Mouse (Mus musculus): ENCODE measurements at regions not wholly inside any gene's neighbourhood (a gene's known extent, or its start where the extent isn't known, plus 50 kb on each side); places are given as distances from the start of the nearest gene placed in this dataset.

GRCm38 (mm10) chr2:21970774-21971406 is 256.4 kb upstream of the Myo3a start:
- WGBS = 54% methylated on average over 1 of the region's 1 CpGs
- Histone ChIP-seq H3K4me3 (ENCODE audit: low read depth, low read length) (no peak overlapping the region), H3K9ac (ENCODE audit: low read length) (no peak overlapping the region), H3K4me1 (replicated peaks; ENCODE audit: control insufficient read depth, insufficient read depth) (no peaks in the 10 kb centered on the region), H3K27ac (replicated peaks) (no peak overlapping the region), H3K4me2 (replicated peaks; ENCODE audit: low read depth) (no peak overlapping the region), H3K9me3 (ENCODE audit: control insufficient read depth, low read length) (no peaks in the 10 kb centered on the region), H3K27me3 (ENCODE audit: control insufficient read depth, insufficient read depth, low read length) (no peaks in the 10 kb centered on the region), H3K36me3 (ENCODE audit: control insufficient read depth, insufficient read depth, low read length) (no peaks in the 10 kb centered on the region)
- DNase-seq (ENCODE audit: low spot score) (no peak), ATAC-seq (ENCODE audit: low FRiP score, low TSS enrichment) (no peak)
- TF ChIP-seq CTCF (IDR thresholded peaks at IDR 0.05; ENCODE audit: low read depth) (no peak), EP300 (optimal IDR thresholded peaks at IDR 0.05) (no peak)

GRCm38 (mm10) chr2:21974599-21974998 is 252.7 kb upstream of the Myo3a start:
- no peaks in the 10 kb centered on the region for H3K36me3 ChIP-seq (ENCODE audit: control insufficient read depth, insufficient read depth, low read length)
- H3K27ac ChIP-seq (replicated peaks) = no peak overlapping the region
- no peaks in the 10 kb centered on the region for H3K9me3 ChIP-seq (ENCODE audit: control insufficient read depth, low read length)
- no peaks in the 10 kb centered on the region for H3K4me1 ChIP-seq (replicated peaks; ENCODE audit: control insufficient read depth, insufficient read depth)
- DNase-seq (ENCODE audit: low spot score) (no peak), ATAC-seq (ENCODE audit: low FRiP score, low TSS enrichment) (no peak)
- H3K27me3 ChIP-seq (ENCODE audit: control insufficient read depth, insufficient read depth, low read length) = no peaks in the 10 kb centered on the region
- no peak overlapping the region for H3K4me3 ChIP-seq (ENCODE audit: low read depth, low read length)
- WGBS = 72% methylated on average over 3 of the region's 3 CpGs
- TF ChIP-seq CTCF (IDR thresholded peaks at IDR 0.05; ENCODE audit: low read depth) = no peak
- TF ChIP-seq EP300 (optimal IDR thresholded peaks at IDR 0.05) = no peak
- H3K4me2 ChIP-seq (replicated peaks; ENCODE audit: low read depth) = no peak overlapping the region
- no peak overlapping the region for H3K9ac ChIP-seq (ENCODE audit: low read length)

GRCm38 (mm10) chr2:21975547-21975946 is 251.8 kb upstream of the Myo3a start:
- 17% methylated on average over 1 of the region's 1 CpGs for WGBS
- no peak overlapping the region for H3K9ac ChIP-seq (ENCODE audit: low read length)
- no peak for DNase-seq (ENCODE audit: low spot score)

GRCm38 (mm10) chr2:21976337-21976736 is 251.0 kb upstream of the Myo3a start:
- Histone ChIP-seq H3K27ac (replicated peaks) (no peak overlapping the region), H3K27me3 (ENCODE audit: control insufficient read depth, insufficient read depth, low read length) (no peaks in the 10 kb centered on the region), H3K4me1 (replicated peaks; ENCODE audit: control insufficient read depth, insufficient read depth) (no peaks in the 10 kb centered on the region), H3K9me3 (ENCODE audit: control insufficient read depth, low read length) (no peaks in the 10 kb centered on the region), H3K36me3 (ENCODE audit: control insufficient read depth, insufficient read depth, low read length) (no peaks in the 10 kb centered on the region), H3K9ac (ENCODE audit: low read length) (no peak overlapping the region), H3K4me2 (replicated peaks; ENCODE audit: low read depth) (no peak overlapping the region), H3K4me3 (ENCODE audit: low read depth, low read length) (no peak overlapping the region)
- TF ChIP-seq EP300 (optimal IDR thresholded peaks at IDR 0.05) (no peak), CTCF (IDR thresholded peaks at IDR 0.05; ENCODE audit: low read depth) (no peak)
- DNase-seq (ENCODE audit: low spot score) (no peak), ATAC-seq (ENCODE audit: low FRiP score, low TSS enrichment) (no peak)

More at GRCm38 (mm10) chr2:21975547-21975946, 251.8 kb upstream of the Myo3a start:
- ATAC-seq (ENCODE audit: low FRiP score, low TSS enrichment) = no peak
- Histone ChIP-seq H3K27me3 (ENCODE audit: control insufficient read depth, insufficient read depth, low read length) (no peaks in the 10 kb centered on the region), H3K36me3 (ENCODE audit: control insufficient read depth, insufficient read depth, low read length) (no peaks in the 10 kb centered on the region), H3K9me3 (ENCODE audit: control insufficient read depth, low read length) (no peaks in the 10 kb centered on the region), H3K4me2 (replicated peaks; ENCODE audit: low read depth) (no peak overlapping the region), H3K27ac (replicated peaks) (no peak overlapping the region), H3K4me1 (replicated peaks; ENCODE audit: control insufficient read depth, insufficient read depth) (no peaks in the 10 kb centered on the region), H3K4me3 (ENCODE audit: low read depth, low read length) (no peak overlapping the region)
- TF ChIP-seq CTCF (IDR thresholded peaks at IDR 0.05; ENCODE audit: low read depth) (no peak), EP300 (optimal IDR thresholded peaks at IDR 0.05) (no peak)

- no peak overlapping the region for H3K27ac ChIP-seq (replicated peaks)
- H3K9me3 ChIP-seq (ENCODE audit: control insufficient read depth, low read length) = no peaks in the 10 kb centered on the region
- TF ChIP-seq CTCF (IDR thresholded peaks at IDR 0.05; ENCODE audit: low read depth) = no peak
- TF ChIP-seq EP300 (optimal IDR thresholded peaks at IDR 0.05) = no peak
- H3K4me3 ChIP-seq (ENCODE audit: low read depth, low read length) = no peak overlapping the region
- no peak overlapping the region for H3K4me2 ChIP-seq (replicated peaks; ENCODE audit: low read depth)
- no peaks in the 10 kb centered on the region for H3K36me3 ChIP-seq (ENCODE audit: control insufficient read depth, insufficient read depth, low read length)
- ATAC-seq (ENCODE audit: low FRiP score, low TSS enrichment) (no peak), DNase-seq (ENCODE audit: low spot score) (no peak)
- H3K9ac ChIP-seq (ENCODE audit: low read length) = no peak overlapping the region
- 88% methylated on average over 2 of the region's 2 CpGs for WGBS
- no peaks in the 10 kb centered on the region for H3K27me3 ChIP-seq (ENCODE audit: control insufficient read depth, insufficient read depth, low read length)
- no peaks in the 10 kb centered on the region for H3K4me1 ChIP-seq (replicated peaks; ENCODE audit: control insufficient read depth, insufficient read depth)
Measured at GRCm38 (mm10) chr2:21976831-21977230, 250.5 kb upstream of the Myo3a start.

GRCm38 (mm10) chr2:21980177-21980576 is 247.1 kb upstream of the Myo3a start:
- no peak overlapping the region for H3K9ac ChIP-seq (ENCODE audit: low read length)
- WGBS = 75% methylated on average over 9 of the region's 9 CpGs
- no peak overlapping the region for H3K4me3 ChIP-seq (ENCODE audit: low read depth, low read length)
- no peaks in the 10 kb centered on the region for H3K27me3 ChIP-seq (ENCODE audit: control insufficient read depth, insufficient read depth, low read length)
- ATAC-seq (ENCODE audit: low FRiP score, low TSS enrichment) (no peak), DNase-seq (ENCODE audit: low spot score) (no peak)
- no peak overlapping the region for H3K27ac ChIP-seq (replicated peaks)
- no peak overlapping the region for H3K4me2 ChIP-seq (replicated peaks; ENCODE audit: low read depth)
- no peak for TF ChIP-seq CTCF (IDR thresholded peaks at IDR 0.05; ENCODE audit: low read depth)
- TF ChIP-seq EP300 (optimal IDR thresholded peaks at IDR 0.05) = no peak
- no peaks in the 10 kb centered on the region for H3K4me1 ChIP-seq (replicated peaks; ENCODE audit: control insufficient read depth, insufficient read depth)
- no peaks in the 10 kb centered on the region for H3K9me3 ChIP-seq (ENCODE audit: control insufficient read depth, low read length)
- H3K36me3 ChIP-seq (ENCODE audit: control insufficient read depth, insufficient read depth, low read length) = no peaks in the 10 kb centered on the region

All from stomach, postnatal 0 days (tissue).